Mouse (Mus musculus) adrenal gland, adult 8-10 months (tissue): Measurements from ENCODE around the gene Rufy2. TPM values are rescaled to one million over a fixed set of nuclear protein-coding genes. Genes with fewer than 3 reads are reported as not detected.
"Not testable (repeated sequence)": the region's sequence is repeated elsewhere in the genome, so short reads cannot be mapped to it uniquely, and the experiment has no call there.

ENCODE experiments used
- DNase-seq: peaks from one replicate; pipeline ENCODE4 v3.0.0; 2022
- total RNA-seq, 4 experiments: library from RNA; stranded (reverse); gene quantifications; 2 replicates each; pipeline ENCODE4 v1.2.4; 2022

Gene Rufy2
- total RNA-seq, 4 experiments from 2014 or later, result 17.3 to 39.9 (median 27.8) TPM

- DNase-seq, result no peak
These were observed 73.0 kb downstream of the Rufy2 start for GRCm38 (mm10) chr10:63053007-63053406.

- DNase-seq, result not testable (repeated sequence)
These were observed 74.0 kb downstream of the Rufy2 start for GRCm38 (mm10) chr10:63054071-63054470.

- DNase-seq, result no peak
These were observed 74.6 kb downstream of the Rufy2 start for GRCm38 (mm10) chr10:63054586-63054985.

- DNase-seq, result peak; percentile 18
These were observed 77.1 kb downstream of the Rufy2 start for GRCm38 (mm10) chr10:63056966-63057750.

- no peak for DNase-seq
These were observed 79.8 kb downstream of the Rufy2 start, which contains the start of gene Pbld1 for GRCm38 (mm10) chr10:63059862-63060261. Pbld1 (plus strand) TSS chr10:63060162.

GRCm38 (mm10) chr10:63060406-63060805 lies 80.4 kb downstream of the Rufy2 start:
- DNase-seq, result peak; percentile 40

- DNase-seq, result no peak
These were observed 81.2 kb downstream of the Rufy2 start for GRCm38 (mm10) chr10:63061266-63061665.

GRCm38 (mm10) chr10:63062696-63063095 lies 82.7 kb downstream of the Rufy2 start:
- DNase-seq, result no peak

GRCm38 (mm10) chr10:63063365-63063764 lies 83.3 kb downstream of the Rufy2 start:
- DNase-seq, result no peak

GRCm38 (mm10) chr10:63064516-63064915 lies 84.5 kb downstream of the Rufy2 start:
- DNase-seq, result no peak

GRCm38 (mm10) chr10:63065561-63065960 lies 85.5 kb downstream of the Rufy2 start:
- no peak for DNase-seq

GRCm38 (mm10) chr10:63065988-63066387 lies 86.0 kb downstream of the Rufy2 start:
- DNase-seq, result peak; percentile 66

Other genes starting within 250 kb of the Rufy2 start
- 10 to 100 TPM; 47.1 to 78.2 (median 61.6) TPM for gene Ccar1, start 187.9 kb upstream of the Rufy2 start, total RNA-seq
- gene Tet1, start 71.2 kb upstream of the Rufy2 start, total RNA-seq, result 1 to 10 TPM; 3.5 to 6.6 (median 5.2) TPM
- gene Slc25a16, start 59.6 kb upstream of the Rufy2 start, total RNA-seq, result 10 to 100 TPM; 40.4 to 49.6 (median 42.9) TPM
- 1 to 10 TPM in 2 of 4 experiments, under 1 TPM in 2; 0.58 to 1.4 (median 1.0) TPM for gene Dna2, start 33.2 kb upstream of the Rufy2 start, total RNA-seq
- 10 to 100 TPM; 33.2 to 80.1 (median 50.9) TPM for gene Hnrnph3, start 44.0 kb downstream of the Rufy2 start, total RNA-seq
- gene Pbld2, start 44.1 kb downstream of the Rufy2 start, total RNA-seq, result 1 to 10 TPM; 4.4 to 6.3 (median 5.1) TPM
- 1 to 10 TPM in 3 of 4 experiments, under 1 TPM in 1; 0.78 to 3.3 (median 1.6) TPM for gene Pbld1, start 79.9 kb downstream of the Rufy2 start, total RNA-seq
- gene Atoh7, start 119.4 kb downstream of the Rufy2 start, total RNA-seq, result not detected
- gene Mypn, start 223.7 kb downstream of the Rufy2 start, total RNA-seq, result under 1 TPM in 3 of 4 experiments, not detected in 1; 0.24 to 0.44 (median 0.40) TPM